Mouse (Mus musculus) thymus, adult 2 months (tissue): ENCODE data around the gene Hoxc6. TPM values are rescaled to one million over a fixed set of nuclear protein-coding genes. Genes with fewer than 3 reads are reported as not detected.

ENCODE experiments used
- DNase-seq: peaks from one replicate; pipeline ENCODE4 v3.0.0; 2021
- H3K27ac ChIP-seq: fragments of 200-500 bp; 2 replicates; pipeline ENCODE4 v1.5.1; 2012; ENCODE audit warnings: low read length, control low read depth; ENCODE audit not compliant: control insufficient read depth, insufficient read depth
- H3K27me3 ChIP-seq: fragments of 200-500 bp; 2 replicates; pipeline ENCODE4 v1.6.1; 2012; ENCODE audit warnings: mild to moderate bottlenecking, low read length, moderate library complexity, mixed read lengths; ENCODE audit not compliant: control insufficient read depth, insufficient read depth
- H3K36me3 ChIP-seq: fragments of 200-500 bp; 2 replicates; pipeline ENCODE4 v1.6.1; 2012; ENCODE audit warnings: mild to moderate bottlenecking, low read length, moderate library complexity; ENCODE audit not compliant: control insufficient read depth, insufficient read depth
- H3K4me1 ChIP-seq: fragments of 200-500 bp; replicated peaks from 2 replicates; pipeline ENCODE4 v1.6.1; 2012; ENCODE audit warnings: low read length; ENCODE audit not compliant: control insufficient read depth, insufficient read depth
- H3K4me3 ChIP-seq: fragments of 200-500 bp; 2 replicates; pipeline ENCODE4 v1.5.1; 2012; ENCODE audit warnings: mild to moderate bottlenecking, low read length, control low read depth, moderate library complexity; ENCODE audit not compliant: control insufficient read depth, insufficient read depth
- CTCF ChIP-seq: fragments of 200-500 bp; IDR thresholded peaks from 2 replicates; pipeline ENCODE4 v1.5.1; 2012; ENCODE audit warnings: mild to moderate bottlenecking, control low read depth, low read length, moderate library complexity, borderline replicate concordance; ENCODE audit not compliant: control insufficient read depth, poor library complexity, insufficient read depth; ENCODE audit errors: extremely low read depth
- POLR2A ChIP-seq: fragments of 200-500 bp; IDR thresholded peaks from 2 replicates; pipeline ENCODE4 v1.6.1; 2012; ENCODE audit warnings: mild to moderate bottlenecking, low read length, control low read depth, moderate library complexity; ENCODE audit not compliant: control insufficient read depth, poor library complexity, insufficient read depth; ENCODE audit errors: extremely low read depth
- WGBS: fragments of 180-500 bp; shearing (Covaris S2); methylation state at CpG from one replicate; pipeline ENCODE4 v1.1.7; 2018; 5-methylcytosine and 5-hydroxymethylcytosine counted together
- polyA plus RNA-seq: library from polyadenylated mRNA; depleted of rRNA; stranded (reverse); fragments of >200 nt; gene quantifications from 2 replicates; pipeline ENCODE4 v1.2.3, GENCODE M21; 2012

The Hoxc6 gene
- polyA plus RNA-seq, 1 experiment = 0.23 TPM

DNA sequence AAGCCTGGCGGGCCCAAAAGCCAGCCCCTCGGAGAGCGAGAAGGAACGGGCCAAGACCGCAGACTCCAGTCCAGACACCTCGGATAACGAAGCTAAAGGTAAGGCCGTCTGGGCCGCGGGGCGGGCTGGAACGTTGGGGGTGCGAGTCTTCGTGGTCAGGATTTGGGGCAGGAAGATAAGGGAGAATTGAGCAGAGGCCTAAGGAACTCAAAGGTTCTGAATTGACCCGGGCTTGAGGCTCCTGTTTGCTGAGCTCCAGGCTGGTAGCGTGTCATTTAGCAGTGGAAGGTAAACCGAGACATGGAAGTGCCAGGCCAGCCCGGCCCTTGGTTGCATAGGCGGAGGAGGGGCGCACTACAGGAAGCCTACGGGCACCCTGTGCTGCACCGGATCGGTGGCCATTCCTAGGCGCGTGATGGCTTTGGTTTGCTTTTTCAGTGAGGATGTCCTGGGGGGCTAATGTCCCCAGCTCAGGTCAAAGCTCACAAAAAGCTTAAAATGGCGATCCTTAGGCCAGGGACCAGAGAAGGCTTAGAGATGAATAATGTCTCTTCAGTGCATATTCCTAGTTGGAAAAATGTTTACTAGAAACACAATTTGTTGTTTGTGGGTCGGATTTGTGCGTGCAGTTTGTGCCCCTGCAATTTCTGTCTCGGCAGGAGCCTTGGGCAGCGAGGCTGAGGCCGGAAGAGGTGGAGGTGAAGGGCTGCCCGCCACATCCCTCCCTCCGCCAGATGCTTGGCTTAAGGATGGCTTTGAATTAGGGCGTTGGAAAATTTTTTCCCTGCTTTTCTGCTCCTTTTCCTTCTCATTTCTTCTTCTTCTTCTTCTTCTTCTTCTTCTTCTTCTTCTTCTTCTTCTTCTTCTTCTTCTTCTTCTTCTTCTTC lies 30.3 kb upstream of the Hoxc6 start:
- Histone ChIP-seq H3K36me3 (no peaks in the 10 kb centered on the region), H3K4me3 (no peak overlapping the region), H3K27me3 (peaks cover 31% of the 10 kb centered on the region), H3K27ac (no peak overlapping the region), H3K4me1 (no peaks in the 10 kb centered on the region)
- TF ChIP-seq POLR2A (no peak), CTCF (no peak)
- DNase-seq = no peak
- WGBS = 11% methylated on average over 34 of the region's 34 CpGs

GRCm38 (mm10) chr15:102969296-102969695 lies 28.8 kb upstream of the Hoxc6 start:
- H3K27me3 ChIP-seq = peaks cover 26% of the 10 kb centered on the region
- TF ChIP-seq POLR2A (no peak), CTCF (no peak)
- 59% methylated on average over 1 of the region's 1 CpGs for WGBS

GRCm38 (mm10) chr15:102970740-102971139 lies 27.3 kb upstream of the Hoxc6 start:
- H3K4me3 ChIP-seq = no peak overlapping the region
- no peaks in the 10 kb centered on the region for H3K36me3 ChIP-seq
- TF ChIP-seq POLR2A (no peak), CTCF (no peak)
- DNase-seq = no peak
- H3K27ac ChIP-seq = no peak overlapping the region
- peaks cover 24% of the 10 kb centered on the region for H3K27me3 ChIP-seq
- no peaks in the 10 kb centered on the region for H3K4me1 ChIP-seq
- 3% methylated on average over 12 of the region's 12 CpGs for WGBS

More at GRCm38 (mm10) chr15:102969296-102969695, 28.8 kb upstream of the Hoxc6 start:
- Histone ChIP-seq H3K4me3 (no peak overlapping the region), H3K4me1 (no peaks in the 10 kb centered on the region), H3K36me3 (no peaks in the 10 kb centered on the region), H3K27ac (no peak overlapping the region)
- DNase-seq = no peak

DNA sequence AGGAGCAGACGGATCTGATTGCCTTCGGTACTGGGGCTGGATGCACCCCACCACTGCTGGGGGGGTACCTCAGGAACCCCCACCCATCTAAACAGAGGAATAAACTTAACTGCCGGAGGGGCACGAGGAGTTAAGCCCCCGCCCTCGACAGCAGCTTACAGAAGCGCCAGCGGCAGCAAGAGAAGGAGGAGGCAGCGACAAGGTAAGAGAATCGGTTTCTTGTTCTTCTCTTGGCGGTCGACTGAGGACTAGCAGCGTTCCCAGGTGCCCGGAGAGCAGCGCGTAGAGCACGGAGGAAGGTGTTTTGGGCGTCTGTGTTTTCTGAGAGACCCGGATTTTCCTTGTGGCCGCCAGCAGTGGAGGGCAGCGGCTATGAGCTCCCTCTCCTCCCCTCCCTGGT lies 25.8 kb upstream of the Hoxc6 start:
- Histone ChIP-seq H3K4me1 (no peaks in the 10 kb centered on the region), H3K36me3 (no peaks in the 10 kb centered on the region), H3K27me3 (peaks cover 26% of the 10 kb centered on the region), H3K4me3 (no peak overlapping the region), H3K27ac (no peak overlapping the region)
- DNase-seq = no peak
- TF ChIP-seq CTCF (no peak), POLR2A (no peak)
- 3% methylated on average over 21 of the region's 21 CpGs for WGBS

DNA sequence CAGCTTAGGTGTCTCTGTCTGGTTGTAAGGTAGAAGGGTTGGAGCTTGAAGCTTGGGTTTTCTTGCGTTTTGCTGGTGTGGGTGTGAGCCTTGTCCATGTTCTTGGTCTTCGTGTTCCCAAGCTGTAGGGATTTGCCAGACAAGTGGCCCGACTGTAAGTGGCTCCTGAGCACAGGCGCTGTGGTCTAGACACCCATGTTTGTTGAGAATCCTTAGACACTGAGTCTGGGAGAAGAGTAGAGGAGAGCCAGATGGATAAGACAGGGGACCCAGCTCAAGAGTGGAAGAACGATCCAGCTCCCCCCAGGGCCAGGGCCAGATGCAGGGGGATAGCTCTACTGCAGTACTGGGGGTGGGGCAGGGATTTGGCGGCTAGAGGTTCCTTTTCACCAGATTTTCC lies 25.3 kb upstream of the Hoxc6 start:
- no peak overlapping the region for H3K4me3 ChIP-seq
- peaks cover 27% of the 10 kb centered on the region for H3K27me3 ChIP-seq
- H3K4me1 ChIP-seq = no peaks in the 10 kb centered on the region
- no peak for TF ChIP-seq CTCF
- 8% methylated on average over 6 of the region's 6 CpGs for WGBS
- H3K36me3 ChIP-seq = no peaks in the 10 kb centered on the region
- no peak for DNase-seq
- no peak overlapping the region for H3K27ac ChIP-seq

GRCm38 (mm10) chr15:102975034-102975433 lies 23.0 kb upstream of the Hoxc6 start:
- Histone ChIP-seq H3K27ac (no peak overlapping the region), H3K36me3 (no peaks in the 10 kb centered on the region), H3K27me3 (peaks cover 32% of the 10 kb centered on the region), H3K4me3 (no peak overlapping the region), H3K4me1 (no peaks in the 10 kb centered on the region)
- 24% methylated on average over 7 of the region's 7 CpGs for WGBS
- TF ChIP-seq POLR2A = no peak
- no peak for DNase-seq

- no peak overlapping the region for H3K4me3 ChIP-seq
Observed at GRCm38 (mm10) chr15:102975688-102976111, 22.4 kb upstream of the Hoxc6 start.

More at GRCm38 (mm10) chr15:102975688-102976111, 22.4 kb upstream of the Hoxc6 start:
- Histone ChIP-seq H3K36me3 (no peaks in the 10 kb centered on the region), H3K4me1 (no peaks in the 10 kb centered on the region), H3K27ac (no peak overlapping the region), H3K27me3 (peaks cover 32% of the 10 kb centered on the region)
- TF ChIP-seq POLR2A = no peak
- TF ChIP-seq CTCF = no peak
- 6% methylated on average over 21 of the region's 21 CpGs for WGBS
- no peak for DNase-seq
